Mouse (Mus musculus): ENCODE data around the gene Vmn2r113. TPM values are rescaled to one million over a fixed set of nuclear protein-coding genes. Genes with fewer than 3 reads are reported as not detected.

The Vmn2r113 gene
- polyA plus RNA-seq (2017; shearing (Covaris generic)): 0.04 TPM

GRCm38 (mm10) chr17:22942684-22943083 is at the start of gene Vmn2r113:
Vmn2r113 (plus strand) TSS chr17:22942984.

Other genes starting within 250 kb of the Vmn2r113 start
- gene Zfp945, start 75.8 kb upstream of the Vmn2r113 start, polyA plus RNA-seq (2017; shearing (Covaris generic)): 26.8 TPM
- not detected for gene Vmn2r-ps130, start 118.2 kb downstream of the Vmn2r113 start, polyA plus RNA-seq (2017; shearing (Covaris generic))